Mouse (Mus musculus): ENCODE data around the gene Hmces. TPM values are rescaled to one million over a fixed set of nuclear protein-coding genes. Genes with fewer than 3 reads are reported as not detected.
A peak's percentile ranks its signal among the peaks of the same experiment; 100 is the strongest.

Gene Hmces
- 50.7 and 52.3 TPM in 2 replicates for polyA plus RNA-seq (2014; fragmentation: Nextera tagmentation; extraction: Ambion mirVana)

DNA sequence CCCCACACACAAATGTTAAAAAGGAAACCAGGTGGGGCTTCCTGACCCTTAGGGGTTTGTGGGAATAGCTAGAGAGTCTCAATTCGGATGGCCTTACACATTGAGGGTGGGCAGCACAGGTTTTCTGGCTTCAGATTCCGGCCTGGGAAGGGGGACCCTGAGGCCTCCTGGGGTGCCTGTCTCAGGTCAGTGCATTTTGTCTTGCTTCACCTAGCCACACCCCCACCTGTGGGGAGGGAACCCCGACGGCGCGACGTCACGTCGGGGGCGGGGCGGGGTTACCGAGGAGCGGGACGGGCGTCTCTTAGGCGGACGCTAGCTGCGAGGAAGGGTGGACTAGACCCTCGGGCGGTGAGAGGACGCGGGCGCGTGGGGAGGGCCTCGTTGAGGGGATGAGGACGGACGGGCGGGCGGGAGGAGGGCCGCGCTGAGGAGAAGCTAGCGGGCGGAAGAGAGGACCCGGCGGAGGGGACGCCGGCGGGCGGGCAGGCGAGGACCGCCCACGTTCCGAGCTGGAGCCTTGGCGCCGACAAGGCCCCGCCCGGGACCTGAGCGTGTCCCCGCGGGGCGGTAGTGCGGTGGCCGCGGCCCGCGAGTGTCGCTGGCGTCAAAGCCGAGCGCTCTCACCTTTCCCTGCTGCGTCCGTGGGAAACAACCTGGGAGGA lies at the start of gene Hmces:
Gene Hmces (plus strand): TSS at position 275 of the 665 bp plus-strand sequence.
- WGBS: under 1% methylated on average over 61 of the region's 62 CpGs
- Histone ChIP-seq H3K36me3 (ENCODE audit: control insufficient read depth, insufficient read depth, low read length) (0 out of 2 replicates have a peak, but pooled peaks cover 2% of the 10 kb centered on the region), H3K4me2 (replicated peaks; ENCODE audit: low read depth, low read length) (peak within 1 kb of the TSS; percentile 73)

DNA sequence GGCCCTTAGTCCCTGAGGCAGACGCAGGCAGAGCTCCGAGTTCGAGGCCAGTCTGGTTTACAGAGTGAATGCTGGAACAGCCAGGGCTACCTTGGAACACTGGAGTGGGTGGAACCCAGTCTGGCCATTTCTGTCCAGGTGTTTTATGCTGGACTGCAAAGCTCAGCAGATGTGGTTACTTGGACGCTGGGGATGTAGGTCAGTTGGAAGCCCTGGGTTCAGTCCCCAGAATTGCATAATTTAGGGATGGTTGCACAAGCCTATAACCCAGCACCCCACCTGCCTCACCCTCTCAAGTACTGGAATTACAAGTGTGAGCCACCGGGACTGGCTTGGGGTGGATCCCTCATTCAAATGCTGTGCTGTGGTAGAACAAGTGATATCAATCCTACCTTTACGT lies 47.5 kb upstream of the Hmces start:
- Histone ChIP-seq H3K9me3 (ENCODE audit: control insufficient read depth, low read length) (no peaks in the 10 kb centered on the region), H3K27me3 (ENCODE audit: control insufficient read depth, insufficient read depth, low read length) (no peaks in the 10 kb centered on the region), H3K9ac (ENCODE audit: low read depth, low read length) (no peak overlapping the region), H3K36me3 (ENCODE audit: control insufficient read depth, insufficient read depth, low read length) (no peaks in the 10 kb centered on the region), H3K4me3 (ENCODE audit: low read depth, low read length) (no peak overlapping the region), H3K4me1 (replicated peaks; ENCODE audit: control insufficient read depth, insufficient read depth, low read length) (no peaks in the 10 kb centered on the region), H3K27ac (ENCODE audit: low read depth, low read length) (no peak overlapping the region), H3K4me2 (replicated peaks; ENCODE audit: low read depth, low read length) (no peak overlapping the region)
- ATAC-seq (ENCODE audit: low FRiP score) (no peak), DNase-seq (ENCODE audit: low spot score) (no peak)
- 93% methylated on average over 6 of the region's 6 CpGs for WGBS

More for the DNA sequence above, at the start of gene Hmces:
- no peaks in the 10 kb centered on the region for H3K27me3 ChIP-seq (ENCODE audit: control insufficient read depth, insufficient read depth, low read length)
- no peaks in the 10 kb centered on the region; the same call in 1 of the 2 replicates for H3K4me1 ChIP-seq (replicated peaks; ENCODE audit: control insufficient read depth, insufficient read depth, low read length)
- DNase-seq (ENCODE audit: low spot score) (peak; percentile 74), ATAC-seq (ENCODE audit: low FRiP score) (peak; percentile 89)
- peak within 1 kb of the TSS; percentile 86 for H3K9ac ChIP-seq (ENCODE audit: low read depth, low read length)
- peak within 1 kb of the TSS; percentile 75 for H3K4me3 ChIP-seq (ENCODE audit: low read depth, low read length)
- no peaks in the 10 kb centered on the region for H3K9me3 ChIP-seq (ENCODE audit: control insufficient read depth, low read length)
- H3K27ac ChIP-seq (ENCODE audit: low read depth, low read length): peak within 1 kb of the TSS; percentile 74

- WGBS: 85% methylated on average over 2 of the region's 2 CpGs
- Histone ChIP-seq H3K27ac (ENCODE audit: low read depth, low read length) (no peak overlapping the region), H3K9ac (ENCODE audit: low read depth, low read length) (no peak overlapping the region), H3K4me1 (replicated peaks; ENCODE audit: control insufficient read depth, insufficient read depth, low read length) (no peaks in the 10 kb centered on the region), H3K9me3 (ENCODE audit: control insufficient read depth, low read length) (no peaks in the 10 kb centered on the region), H3K4me3 (ENCODE audit: low read depth, low read length) (no peak overlapping the region), H3K27me3 (ENCODE audit: control insufficient read depth, insufficient read depth, low read length) (no peaks in the 10 kb centered on the region), H3K36me3 (ENCODE audit: control insufficient read depth, insufficient read depth, low read length) (no peaks in the 10 kb centered on the region), H3K4me2 (replicated peaks; ENCODE audit: low read depth, low read length) (no peak overlapping the region)
- ATAC-seq (ENCODE audit: low FRiP score) (no peak), DNase-seq (ENCODE audit: low spot score) (no peak)
These were observed 46.5 kb upstream of the Hmces start for GRCm38 (mm10) chr6:87867256-87867655.

- Histone ChIP-seq H3K4me3 (ENCODE audit: low read depth, low read length) (no peak overlapping the region), H3K36me3 (ENCODE audit: control insufficient read depth, insufficient read depth, low read length) (no peaks in the 10 kb centered on the region), H3K27me3 (ENCODE audit: control insufficient read depth, insufficient read depth, low read length) (no peaks in the 10 kb centered on the region), H3K9me3 (ENCODE audit: control insufficient read depth, low read length) (no peaks in the 10 kb centered on the region), H3K4me2 (replicated peaks; ENCODE audit: low read depth, low read length) (no peak overlapping the region), H3K27ac (ENCODE audit: low read depth, low read length) (no peak overlapping the region), H3K4me1 (replicated peaks; ENCODE audit: control insufficient read depth, insufficient read depth, low read length) (no peaks in the 10 kb centered on the region), H3K9ac (ENCODE audit: low read depth, low read length) (no peak overlapping the region)
- no peak for DNase-seq (ENCODE audit: low spot score)
- WGBS: 82% methylated on average over 9 of the region's 9 CpGs
- ATAC-seq (ENCODE audit: low FRiP score): no peak
These were observed 44.7 kb upstream of the Hmces start for GRCm38 (mm10) chr6:87868871-87869506.

DNA sequence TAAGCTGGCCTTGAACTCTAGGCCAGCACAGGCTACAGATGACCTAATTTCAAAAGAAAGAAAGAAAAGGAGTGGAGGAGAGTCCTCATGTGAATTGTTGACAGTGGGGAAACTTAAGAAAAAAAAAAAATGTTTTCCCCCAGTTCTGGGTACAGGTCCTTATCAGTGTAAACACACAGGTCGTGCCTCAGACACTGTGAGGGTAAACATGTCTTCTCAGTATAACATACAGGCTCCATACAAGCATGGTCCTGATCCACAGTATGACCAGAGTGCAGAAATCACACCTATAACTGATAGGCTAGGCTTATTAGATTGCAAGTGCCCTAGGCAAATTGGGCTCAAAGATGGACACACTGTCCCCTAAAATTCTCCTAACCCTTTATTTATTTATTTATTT lies 43.3 kb upstream of the Hmces start:
- no peak overlapping the region for H3K27ac ChIP-seq (ENCODE audit: low read depth, low read length)
- no peak overlapping the region for H3K4me2 ChIP-seq (replicated peaks; ENCODE audit: low read depth, low read length)
- no peak overlapping the region for H3K9ac ChIP-seq (ENCODE audit: low read depth, low read length)
- H3K27me3 ChIP-seq (ENCODE audit: control insufficient read depth, insufficient read depth, low read length): no peaks in the 10 kb centered on the region
- no peaks in the 10 kb centered on the region for H3K9me3 ChIP-seq (ENCODE audit: control insufficient read depth, low read length)
- H3K4me3 ChIP-seq (ENCODE audit: low read depth, low read length): no peak overlapping the region
- DNase-seq (ENCODE audit: low spot score) (no peak), ATAC-seq (ENCODE audit: low FRiP score) (no peak)
- WGBS: 74% methylated on average over 1 of the region's 1 CpGs
- no peaks in the 10 kb centered on the region for H3K36me3 ChIP-seq (ENCODE audit: control insufficient read depth, insufficient read depth, low read length)
- H3K4me1 ChIP-seq (replicated peaks; ENCODE audit: control insufficient read depth, insufficient read depth, low read length): no peaks in the 10 kb centered on the region

DNA sequence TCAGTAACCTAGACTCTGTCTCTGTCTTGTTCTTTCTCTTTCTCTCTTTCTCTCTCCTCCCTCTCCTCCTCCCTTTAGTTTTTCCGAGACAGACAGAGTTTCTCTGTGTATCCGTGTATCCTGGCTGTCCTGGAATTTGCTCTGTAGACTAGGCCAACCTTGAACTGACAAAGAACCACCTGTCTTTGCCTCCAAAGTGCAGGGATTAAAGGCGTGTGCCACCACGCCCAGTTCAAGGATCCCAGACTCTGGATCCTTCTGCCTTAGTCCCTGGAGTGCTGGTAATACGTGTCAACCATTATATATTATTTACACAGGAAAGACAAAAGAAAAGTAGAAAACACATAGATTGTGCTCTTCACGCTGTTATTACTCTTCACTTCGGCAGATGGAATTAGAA lies 42.5 kb upstream of the Hmces start:
- no peak overlapping the region for H3K9ac ChIP-seq (ENCODE audit: low read depth, low read length)
- no peaks in the 10 kb centered on the region for H3K27me3 ChIP-seq (ENCODE audit: control insufficient read depth, insufficient read depth, low read length)
- DNase-seq (ENCODE audit: low spot score) (no peak), ATAC-seq (ENCODE audit: low FRiP score) (no peak)
- no peaks in the 10 kb centered on the region for H3K36me3 ChIP-seq (ENCODE audit: control insufficient read depth, insufficient read depth, low read length)
- no peaks in the 10 kb centered on the region for H3K4me1 ChIP-seq (replicated peaks; ENCODE audit: control insufficient read depth, insufficient read depth, low read length)
- H3K9me3 ChIP-seq (ENCODE audit: control insufficient read depth, low read length): no peaks in the 10 kb centered on the region
- H3K4me3 ChIP-seq (ENCODE audit: low read depth, low read length): no peak overlapping the region
- no peak overlapping the region for H3K27ac ChIP-seq (ENCODE audit: low read depth, low read length)
- H3K4me2 ChIP-seq (replicated peaks; ENCODE audit: low read depth, low read length): no peak overlapping the region
- 94% methylated on average over 7 of the region's 7 CpGs for WGBS

DNA sequence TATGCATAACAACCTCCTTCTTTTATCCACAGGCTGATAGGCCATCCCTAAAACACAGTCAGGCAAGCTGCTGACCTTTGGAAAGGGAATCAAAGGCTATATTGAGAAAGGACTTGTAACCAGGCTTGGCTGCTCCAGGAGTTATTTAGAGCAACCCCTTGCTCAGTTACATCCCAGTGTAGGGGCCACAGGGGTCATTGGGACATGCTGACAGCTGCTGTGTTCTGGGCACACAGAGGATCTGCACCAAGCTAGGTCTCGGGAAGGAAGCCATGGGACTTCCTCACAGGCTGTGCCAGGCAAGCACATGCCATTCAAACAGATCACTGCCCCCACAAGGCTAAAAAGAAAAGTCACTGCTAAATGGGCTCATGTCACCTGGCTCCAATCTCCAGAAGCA lies 40.6 kb upstream of the Hmces start:
- WGBS: 33% methylated on average over 1 of the region's 1 CpGs
- no peaks in the 10 kb centered on the region for H3K36me3 ChIP-seq (ENCODE audit: control insufficient read depth, insufficient read depth, low read length)

GRCm38 (mm10) chr6:87873963-87874362 lies 39.8 kb upstream of the Hmces start:
- Histone ChIP-seq H3K4me2 (replicated peaks; ENCODE audit: low read depth, low read length) (no peak overlapping the region), H3K9me3 (ENCODE audit: control insufficient read depth, low read length) (no peaks in the 10 kb centered on the region), H3K9ac (ENCODE audit: low read depth, low read length) (no peak overlapping the region), H3K4me3 (ENCODE audit: low read depth, low read length) (no peak overlapping the region), H3K27ac (ENCODE audit: low read depth, low read length) (no peak overlapping the region), H3K4me1 (replicated peaks; ENCODE audit: control insufficient read depth, insufficient read depth, low read length) (no peaks in the 10 kb centered on the region), H3K27me3 (ENCODE audit: control insufficient read depth, insufficient read depth, low read length) (no peaks in the 10 kb centered on the region), H3K36me3 (ENCODE audit: control insufficient read depth, insufficient read depth, low read length) (no peaks in the 10 kb centered on the region)
- ATAC-seq (ENCODE audit: low FRiP score) (no peak), DNase-seq (ENCODE audit: low spot score) (no peak)
- 92% methylated on average over 2 of the region's 2 CpGs for WGBS

More for the DNA sequence above, 40.6 kb upstream of the Hmces start:
- ATAC-seq (ENCODE audit: low FRiP score): no peak
- H3K4me2 ChIP-seq (replicated peaks; ENCODE audit: low read depth, low read length): no peak overlapping the region
- H3K27me3 ChIP-seq (ENCODE audit: control insufficient read depth, insufficient read depth, low read length): no peaks in the 10 kb centered on the region
- no peak overlapping the region for H3K9ac ChIP-seq (ENCODE audit: low read depth, low read length)
- H3K9me3 ChIP-seq (ENCODE audit: control insufficient read depth, low read length): no peaks in the 10 kb centered on the region
- H3K4me3 ChIP-seq (ENCODE audit: low read depth, low read length): no peak overlapping the region
- H3K4me1 ChIP-seq (replicated peaks; ENCODE audit: control insufficient read depth, insufficient read depth, low read length): no peaks in the 10 kb centered on the region
- no peak overlapping the region for H3K27ac ChIP-seq (ENCODE audit: low read depth, low read length)
- no peak for DNase-seq (ENCODE audit: low spot score)

- H3K9me3 ChIP-seq (ENCODE audit: control insufficient read depth, low read length): no peaks in the 10 kb centered on the region
- DNase-seq (ENCODE audit: low spot score): no peak
- no peak for ATAC-seq (ENCODE audit: low FRiP score)
- no peaks in the 10 kb centered on the region for H3K36me3 ChIP-seq (ENCODE audit: control insufficient read depth, insufficient read depth, low read length)
- H3K27me3 ChIP-seq (ENCODE audit: control insufficient read depth, insufficient read depth, low read length): no peaks in the 10 kb centered on the region
- H3K4me3 ChIP-seq (ENCODE audit: low read depth, low read length): no peak overlapping the region
- 92% methylated on average over 1 of the region's 1 CpGs for WGBS
- H3K27ac ChIP-seq (ENCODE audit: low read depth, low read length): no peak overlapping the region
- H3K4me2 ChIP-seq (replicated peaks; ENCODE audit: low read depth, low read length): no peak overlapping the region
- no peak overlapping the region for H3K9ac ChIP-seq (ENCODE audit: low read depth, low read length)
- H3K4me1 ChIP-seq (replicated peaks; ENCODE audit: control insufficient read depth, insufficient read depth, low read length): no peaks in the 10 kb centered on the region
These were observed 38.7 kb upstream of the Hmces start for GRCm38 (mm10) chr6:87875083-87875482.
